Mouse (Mus musculus): Measurements from ENCODE around the gene Fcho1.

- TF ChIP-seq POLR2A (IDR thresholded peaks at IDR 0.05; ENCODE audit: borderline replicate concordance, control insufficient read depth, low read depth, low read length) (no peak), CTCF (IDR thresholded peaks at IDR 0.05; ENCODE audit: control insufficient read depth, insufficient read depth, low read length) (no peak)
These were observed 2.8 kb upstream of the Fcho1 start for GRCm38 (mm10) chr8:71728240-71728785.
